Mouse (Mus musculus) MEL (cell line): ENCODE measurements around the gene Trim8. TPM values are rescaled to one million over a fixed set of nuclear protein-coding genes. Genes with fewer than 3 reads are reported as not detected.

ENCODE experiments used
- DNase-seq: peaks from one replicate; pipeline ENCODE4 v3.0.0; 2011; ENCODE audit warnings: low read depth, low spot score
- H3K27ac ChIP-seq: 2 replicates; pipeline ENCODE4 v1.5.1; 2012; ENCODE audit warnings: low read depth, mild to moderate bottlenecking, control low read depth, low read length, moderate library complexity; ENCODE audit not compliant: control insufficient read depth
- H3K27me3 ChIP-seq, 2 experiments: fragments of 150-350 bp in 1 of 2; sonication (generic) in 1 of 2; 2 replicates each; pipeline ENCODE4 v1.6.1; 2012; ENCODE audit warnings: low read length in 2 of 2, mild to moderate bottlenecking in 2 of 2, improper control_type of control experiment in 1 of 2, moderate library complexity in 1 of 2; ENCODE audit not compliant: insufficient read depth in 2 of 2, control insufficient read depth in 1 of 2
- H3K36me3 ChIP-seq, 2 experiments: 2 replicates each; pipeline ENCODE4 v1.6.1; 2012 to 2014; ENCODE audit warnings: low read length in 2 of 2, improper control_type of control experiment in 1 of 2, inconsistent platforms in 1 of 2, mild to moderate bottlenecking in 1 of 2; ENCODE audit not compliant: insufficient read depth in 2 of 2, control insufficient read depth in 1 of 2
- H3K4me1 ChIP-seq, 2 experiments: fragments of 150-350 bp in 1 of 2; sonication (generic) in 1 of 2; 2 replicates each; pipeline ENCODE4 v1.6.1; 2012; ENCODE audit warnings: low read length in 2 of 2, improper control_type of control experiment in 1 of 2, mild to moderate bottlenecking in 1 of 2; ENCODE audit not compliant: insufficient read depth in 2 of 2, control insufficient read depth in 1 of 2
- H3K4me3 ChIP-seq, 2 experiments: fragments of 150-350 bp in 1 of 2; sonication (generic) in 1 of 2; 2 replicates each; pipeline ENCODE4 v1.5.1; 2012; ENCODE audit warnings: low read depth in 2 of 2, low read length in 2 of 2, mild to moderate bottlenecking in 2 of 2, moderate library complexity in 2 of 2, control low read depth in 1 of 2, improper control_type of control experiment in 1 of 2; ENCODE audit not compliant: control insufficient read depth in 1 of 2, insufficient read depth in 1 of 2
- H3K79me2 ChIP-seq: 2 replicates; pipeline ENCODE4 v1.6.1; 2012; ENCODE audit warnings: mild to moderate bottlenecking, low read length, moderate library complexity; ENCODE audit not compliant: control insufficient read depth, poor library complexity, insufficient read depth
- H3K9ac ChIP-seq: 2 replicates; pipeline ENCODE4 v1.6.1; 2012; ENCODE audit warnings: low read depth, mild to moderate bottlenecking, control low read depth, low read length, moderate library complexity; ENCODE audit not compliant: control insufficient read depth, poor library complexity, severe bottlenecking
- H3K9me3 ChIP-seq: fragments of 150-350 bp; sonication (generic); replicated peaks from 2 replicates; pipeline ENCODE4 v1.6.1; 2012; ENCODE audit warnings: mild to moderate bottlenecking, low read length, improper control_type of control experiment, moderate library complexity; ENCODE audit not compliant: insufficient read depth
- CTCF ChIP-seq, 3 experiments: IDR thresholded peaks in 2 of 3; conservative IDR thresholded peaks in 1 of 3; 2 replicates each; pipeline ENCODE4 v1.5.1; 2011 to 2012; ENCODE audit warnings: low read length in 3 of 3, low read depth in 2 of 3, mild to moderate bottlenecking in 2 of 3, improper control_type of control experiment in 1 of 3, inconsistent platforms in 1 of 3, mixed read lengths in 1 of 3, moderate library complexity in 1 of 3; ENCODE audit not compliant: control insufficient read depth in 1 of 3, insufficient read depth in 1 of 3, poor library complexity in 1 of 3, severe bottlenecking in 1 of 3
- E2F4 ChIP-seq: IDR thresholded peaks from 2 replicates; pipeline ENCODE4 v1.6.1; 2011; ENCODE audit warnings: low read depth, low read length, improper control_type of control experiment, borderline replicate concordance
- ETS1 ChIP-seq: IDR thresholded peaks from 2 replicates; pipeline ENCODE4 v1.6.1; 2012; ENCODE audit warnings: low read depth, mild to moderate bottlenecking, inconsistent platforms, low read length, improper control_type of control experiment, moderate library complexity
- GABPA ChIP-seq: IDR thresholded peaks from 2 replicates; pipeline ENCODE4 v1.6.1; 2012; ENCODE audit warnings: low read depth, mild to moderate bottlenecking, inconsistent platforms, low read length, improper control_type of control experiment, moderate library complexity
- GATA1 ChIP-seq: IDR thresholded peaks from 2 replicates; pipeline ENCODE4 v1.6.1; 2011; ENCODE audit warnings: low read depth, low read length, improper control_type of control experiment
- HCFC1 ChIP-seq: IDR thresholded peaks from 2 replicates; pipeline ENCODE4 v1.6.1; 2012; ENCODE audit warnings: low read depth, mild to moderate bottlenecking, inconsistent platforms, low read length, improper control_type of control experiment, moderate library complexity
- JUND ChIP-seq: IDR thresholded peaks from 2 replicates; pipeline ENCODE4 v1.6.1; 2011; ENCODE audit warnings: low read depth, mild to moderate bottlenecking, improper control_type of control experiment, low read length
- KAT2A ChIP-seq: conservative IDR thresholded peaks from 2 replicates; pipeline ENCODE4 v1.6.1; 2012; ENCODE audit warnings: low read depth, low read length, improper control_type of control experiment, inconsistent platforms
- MAFK ChIP-seq: IDR thresholded peaks from 2 replicates; pipeline ENCODE4 v1.6.1; 2011; ENCODE audit warnings: low read depth, mild to moderate bottlenecking, low read length, improper control_type of control experiment, borderline replicate concordance
- MXI1 ChIP-seq: IDR thresholded peaks from 2 replicates; pipeline ENCODE4 v1.6.1; 2011; ENCODE audit warnings: mild to moderate bottlenecking, low read depth, low read length, improper control_type of control experiment
- MYB ChIP-seq: IDR thresholded peaks from 2 replicates; pipeline ENCODE4 v1.6.1; 2011; ENCODE audit warnings: mild to moderate bottlenecking, low read depth, low read length, improper control_type of control experiment
- NRF1 ChIP-seq: IDR thresholded peaks from 2 replicates; pipeline ENCODE4 v1.6.1; 2014; ENCODE audit warnings: low read depth, mild to moderate bottlenecking, inconsistent platforms, low read length, improper control_type of control experiment, moderate library complexity; ENCODE audit not compliant: poor library complexity, insufficient read depth, severe bottlenecking
- POLR2AphosphoS5 ChIP-seq: IDR thresholded peaks from 2 replicates; pipeline ENCODE4 v1.6.1; 2012; ENCODE audit warnings: low read depth, borderline replicate concordance, mild to moderate bottlenecking, inconsistent platforms, low read length, moderate library complexity, mixed read lengths
- RAD21 ChIP-seq: IDR thresholded peaks from 2 replicates; pipeline ENCODE4 v1.6.1; 2011; ENCODE audit warnings: mild to moderate bottlenecking, low read depth, low read length, improper control_type of control experiment
- TAL1 ChIP-seq: IDR thresholded peaks from 2 replicates; pipeline ENCODE4 v1.6.1; 2012; ENCODE audit warnings: mild to moderate bottlenecking, inconsistent platforms, low read length, moderate library complexity, mixed read lengths
- TCF12 ChIP-seq: IDR thresholded peaks from 2 replicates; pipeline ENCODE4 v1.6.1; 2014; ENCODE audit warnings: low read depth, mild to moderate bottlenecking, inconsistent platforms, low read length, improper control_type of control experiment, moderate library complexity
- UBTF ChIP-seq: IDR thresholded peaks from 2 replicates; pipeline ENCODE4 v1.6.1; 2012; ENCODE audit warnings: low read depth, mild to moderate bottlenecking, inconsistent platforms, low read length, improper control_type of control experiment, moderate library complexity, borderline replicate concordance; ENCODE audit not compliant: insufficient read depth
- USF1 ChIP-seq: IDR thresholded peaks from 2 replicates; pipeline ENCODE4 v1.6.1; 2014; ENCODE audit warnings: low read depth, mild to moderate bottlenecking, inconsistent platforms, low read length, improper control_type of control experiment, moderate library complexity
- USF2 ChIP-seq, 2 experiments: IDR thresholded peaks; 2 replicates each; pipeline ENCODE4 v1.6.1; 2011 to 2012; ENCODE audit warnings: improper control_type of control experiment in 2 of 2, low read length in 2 of 2, borderline replicate concordance in 1 of 2, inconsistent platforms in 1 of 2, low read depth in 1 of 2, mild to moderate bottlenecking in 1 of 2; ENCODE audit not compliant: insufficient read depth in 1 of 2
- ZC3H11A ChIP-seq: IDR thresholded peaks from 2 replicates; pipeline ENCODE4 v1.6.1; 2012; ENCODE audit warnings: low read depth, mild to moderate bottlenecking, inconsistent platforms, low read length, improper control_type of control experiment
- ZKSCAN1 ChIP-seq: IDR thresholded peaks from 2 replicates; pipeline ENCODE4 v1.6.1; 2012; ENCODE audit warnings: low read depth, mild to moderate bottlenecking, inconsistent platforms, low read length, improper control_type of control experiment, moderate library complexity
- polyA plus RNA-seq, 2 experiments: library from polyadenylated mRNA; stranded (reverse) in 1 of 2; unstranded in 1 of 2; fragments of >175 nt in 1 of 2; fragments of >200 nt in 1 of 2; gene quantifications; 2 replicates each; pipeline versions ENCODE4 v1.2.1 to v1.2.4; 2012; ENCODE audit warnings: low replicate concordance in 2 of 2, low read depth in 1 of 2; ENCODE audit not compliant: insufficient read length in 2 of 2, insufficient read depth in 1 of 2, missing spikeins in 1 of 2
- total RNA-seq: library from RNA; depleted of rRNA; stranded (reverse); fragments of 300-350 nt; gene quantifications from 2 replicates; pipeline ENCODE4 v1.2.3, GENCODE M21; 2012; rRNA removed

The Trim8 gene
- total and polyA plus RNA-seq, 3 experiments: 19.1 to 57.2 TPM; not detected in 1

GRCm38 (mm10) chr19:46563603-46564002, 62.1 kb downstream of the Trim8 start:
- Histone ChIP-seq H3K27me3 (no peaks in the 10 kb centered on the region), H3K36me3 (no peaks in the 10 kb centered on the region), H3K4me3 (no peak overlapping the region), H3K4me1 (peaks cover 0 to 3% of the 10 kb centered on the region in 2 experiments; a peak in 1 of 4 replicates), H3K9ac (no peak overlapping the region), H3K27ac (no peak overlapping the region), H3K9me3 (no peaks in the 10 kb centered on the region), H3K79me2 (no peaks in the 10 kb centered on the region; the same call in 1 of the 2 replicates)
- TF ChIP-seq MAFK (no peak), USF2 (IDR thresholded peaks at IDR 0.05; ENCODE audit: borderline replicate concordance in 1 of 2, insufficient read depth in 1 of 2, low read depth in 1 of 2, low read length in 2 of 2) (no peak), MXI1 (no peak), E2F4 (no peak), USF1 (no peak), TCF12 (no peak), TAL1 (no peak), POLR2AphosphoS5 (no peak), GABPA (no peak), ZKSCAN1 (no peak), GATA1 (no peak), HCFC1 (no peak), KAT2A (no peak), ETS1 (no peak), UBTF (no peak), ZC3H11A (no peak), NRF1 (no peak)
- no peak for DNase-seq

DNA sequence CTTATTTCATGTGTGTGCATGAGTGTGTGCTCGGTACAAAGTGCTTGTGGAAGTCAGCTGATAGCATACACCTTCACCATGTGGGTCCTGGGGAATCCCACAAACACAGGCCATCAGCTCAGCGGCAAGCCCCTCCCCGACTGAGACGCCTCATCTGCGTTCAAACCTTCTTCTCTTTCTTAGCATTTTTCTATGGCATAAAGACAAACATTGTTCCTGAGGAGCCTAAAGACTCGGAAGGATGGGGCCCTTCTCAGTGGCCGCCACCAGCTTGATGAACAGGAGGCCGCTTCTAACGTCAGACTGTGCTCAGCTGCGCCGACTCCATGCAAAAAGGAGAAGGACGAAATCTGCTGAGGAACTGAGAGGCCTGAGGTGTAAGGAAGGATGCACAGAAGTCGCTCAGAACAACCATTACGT, 62.6 kb downstream of the Trim8 start:
- Histone ChIP-seq H3K36me3 (no peaks in the 10 kb centered on the region), H3K27me3 (no peaks in the 10 kb centered on the region), H3K79me2 (no peaks in the 10 kb centered on the region; the same call in 1 of the 2 replicates), H3K4me1 (peaks cover 0 to 3% of the 10 kb centered on the region in 2 experiments; a peak in 1 of 4 replicates), H3K9me3 (no peaks in the 10 kb centered on the region), H3K27ac (no peak overlapping the region), H3K9ac (no peak overlapping the region)
- DNase-seq: no peak
- TF ChIP-seq CTCF (IDR thresholded peaks at IDR 0.05 in 2 of 3, conservative IDR thresholded peaks at IDR 0.05 in 1 of 3; ENCODE audit: control insufficient read depth in 1 of 3, insufficient read depth in 1 of 3, low read depth in 2 of 3, low read length in 3 of 3, poor library complexity in 1 of 3, severe bottlenecking in 1 of 3) (no peak), RAD21 (no peak), E2F4 (no peak), JUND (no peak), POLR2AphosphoS5 (no peak), MXI1 (no peak), MYB (no peak)
- TF ChIP-seq, all 39 proteins: peak for 0
- no peak overlapping the region for H3K4me3 ChIP-seq

Other genes with a start within 250 kb of the Trim8 start
- 25.3 and 27.2 TPM in 2 replicates for gene Nfkb2, start 197.4 kb upstream of the Trim8 start, total RNA-seq
- gene Nfkb2, start 197.4 kb upstream of the Trim8 start, polyA plus RNA-seq: 10 to 100 TPM in 1 of 2 experiments, not detected in 1; 43.0 TPM
- 1.9 and 4.5 TPM in 2 replicates for gene Psd, start 174.5 kb upstream of the Trim8 start, total RNA-seq
- gene Psd, start 174.5 kb upstream of the Trim8 start, polyA plus RNA-seq: 10 to 100 TPM in 1 of 2 experiments, not detected in 1; 17.2 TPM
- gene Fbxl15, start 173.5 kb upstream of the Trim8 start, total RNA-seq: 12.1 and 12.7 TPM in 2 replicates
- gene Fbxl15, start 173.5 kb upstream of the Trim8 start, polyA plus RNA-seq: 10 to 100 TPM in 1 of 2 experiments, not detected in 1; 13.2 TPM
- 270 and 302 TPM in 2 replicates for gene Cuedc2, start 163.0 kb upstream of the Trim8 start, total RNA-seq
- 100 to 1,000 TPM; 251 to 297 TPM for gene Cuedc2, start 163.0 kb upstream of the Trim8 start, polyA plus RNA-seq
- gene Mfsd13a, start 160.6 kb upstream of the Trim8 start, total RNA-seq: 4.7 and 5.5 TPM in 2 replicates
- gene Mfsd13a, start 160.6 kb upstream of the Trim8 start, polyA plus RNA-seq: 10 to 100 TPM in 1 of 2 experiments, not detected in 1; 45.9 TPM
- gene 2310034G01Rik, start 151.4 kb upstream of the Trim8 start, total RNA-seq: 0.50 and 0.78 TPM in 2 replicates
- under 1 TPM in 1 of 2 experiments, not detected in 1; 0.95 TPM for gene 2310034G01Rik, start 151.4 kb upstream of the Trim8 start, polyA plus RNA-seq
- gene Actr1a, start 106.0 kb upstream of the Trim8 start, total RNA-seq: 140 TPM in 2 replicates
- 100 to 1,000 TPM; 193 to 530 TPM for gene Actr1a, start 106.0 kb upstream of the Trim8 start, polyA plus RNA-seq
- gene Sufu, start 104.8 kb upstream of the Trim8 start, total RNA-seq: 11.4 and 13.7 TPM in 2 replicates
- 10 to 100 TPM in 1 of 2 experiments, not detected in 1; 42.5 TPM for gene Sufu, start 104.8 kb upstream of the Trim8 start, polyA plus RNA-seq
- gene Arl3, start 71.5 kb downstream of the Trim8 start, total RNA-seq: 62.4 and 74.8 TPM in 2 replicates
- gene Arl3, start 71.5 kb downstream of the Trim8 start, polyA plus RNA-seq: 100 to 1,000 TPM in 1 of 2 experiments, not detected in 1; 123 TPM
- gene Sfxn2, start 71.7 kb downstream of the Trim8 start, total RNA-seq: 16.1 and 20.3 TPM in 2 replicates
- 10 to 100 TPM; 21.2 to 36.6 TPM for gene Sfxn2, start 71.7 kb downstream of the Trim8 start, polyA plus RNA-seq
- 47.0 and 52.9 TPM in 2 replicates for gene Wbp1l, start 97.4 kb downstream of the Trim8 start, total RNA-seq
- gene Wbp1l, start 97.4 kb downstream of the Trim8 start, polyA plus RNA-seq: 10 to 100 TPM in 1 of 2 experiments, not detected in 1; 70.0 TPM
- gene Cyp17a1, start 171.5 kb downstream of the Trim8 start, total RNA-seq: not detected in 2 replicates
- not detected for gene Cyp17a1, start 171.5 kb downstream of the Trim8 start, polyA plus RNA-seq
- 4.1 and 5.1 TPM in 2 replicates for gene Borcs7, start 188.2 kb downstream of the Trim8 start, total RNA-seq
- gene Borcs7, start 188.2 kb downstream of the Trim8 start, polyA plus RNA-seq: 10 to 100 TPM in 1 of 2 experiments, not detected in 1; 11.1 TPM
- gene As3mt, start 205.8 kb downstream of the Trim8 start, total RNA-seq: 17.0 and 22.8 TPM in 2 replicates
- 10 to 100 TPM in 1 of 2 experiments, not detected in 1; 52.2 TPM for gene As3mt, start 205.8 kb downstream of the Trim8 start, polyA plus RNA-seq